Mouse (Mus musculus): ENCODE data around the gene Ces2b. TPM values are rescaled to one million over a fixed set of nuclear protein-coding genes. Genes with fewer than 3 reads are reported as not detected.
"Not testable (repeated sequence)": the region's sequence is repeated elsewhere in the genome, so short reads cannot be mapped to it uniquely, and the experiment has no call there.

The Ces2b gene
- polyA plus RNA-seq, 1 experiment from 2014 or later, result 1.2 TPM

DNA sequence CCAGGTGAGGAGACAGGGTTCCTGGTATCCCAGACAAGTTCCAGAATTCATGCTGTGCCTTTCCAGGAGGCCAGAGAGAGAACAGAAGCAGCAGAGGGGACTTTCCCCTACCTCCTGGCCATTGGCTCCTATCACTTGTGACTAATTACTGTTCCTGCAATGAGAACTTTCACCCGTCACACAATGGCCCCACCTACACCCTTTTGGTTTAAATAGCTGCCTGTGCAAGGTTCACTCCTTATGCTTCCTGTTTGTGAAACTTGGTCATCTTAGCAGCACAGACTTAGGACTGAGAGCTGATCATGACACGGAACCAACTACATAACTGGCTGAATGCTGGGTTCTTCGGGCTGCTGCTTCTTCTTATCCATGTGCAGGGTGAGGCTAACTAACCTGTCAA, 15.5 kb downstream of the Ces2b start, which contains the start of gene Ces2c:
Gene Ces2c, plus strand, starts transcription at position 238 of the 400 bp plus-strand sequence.
- Histone ChIP-seq H3K27ac (no peak within 1 kb of the TSS), H3K4me2 (no peak within 1 kb of the TSS), H3K9ac (no peak within 1 kb of the TSS), H3K27me3 (no peaks in the 10 kb centered on the region), H3K9me3 (no peaks in the 10 kb centered on the region), H3K4me3 (no peak within 1 kb of the TSS), H3K4me1 (no peaks in the 10 kb centered on the region), H3K36me3 (no peaks in the 10 kb centered on the region)
- 79% methylated on average over 3 of the region's 3 CpGs for WGBS
- ATAC-seq (ENCODE audit: borderline replicate concordance, extremely low read depth, low FRiP score, low TSS enrichment), result no peak

GRCm38 (mm10) chr8:104847741-104848462, 16.5 kb downstream of the Ces2b start:
- H3K27ac ChIP-seq, result no peak overlapping the region
- H3K36me3 ChIP-seq, result no peaks in the 10 kb centered on the region
- H3K4me3 ChIP-seq, result no peak overlapping the region
- H3K9me3 ChIP-seq, result no peaks in the 10 kb centered on the region
- no peaks in the 10 kb centered on the region for H3K27me3 ChIP-seq
- H3K4me2 ChIP-seq, result no peak overlapping the region
- 62% methylated on average over 4 of the region's 4 CpGs for WGBS
- no peaks in the 10 kb centered on the region for H3K4me1 ChIP-seq
- no peak overlapping the region for H3K9ac ChIP-seq
- ATAC-seq (ENCODE audit: borderline replicate concordance, extremely low read depth, low FRiP score, low TSS enrichment), result no peak

DNA sequence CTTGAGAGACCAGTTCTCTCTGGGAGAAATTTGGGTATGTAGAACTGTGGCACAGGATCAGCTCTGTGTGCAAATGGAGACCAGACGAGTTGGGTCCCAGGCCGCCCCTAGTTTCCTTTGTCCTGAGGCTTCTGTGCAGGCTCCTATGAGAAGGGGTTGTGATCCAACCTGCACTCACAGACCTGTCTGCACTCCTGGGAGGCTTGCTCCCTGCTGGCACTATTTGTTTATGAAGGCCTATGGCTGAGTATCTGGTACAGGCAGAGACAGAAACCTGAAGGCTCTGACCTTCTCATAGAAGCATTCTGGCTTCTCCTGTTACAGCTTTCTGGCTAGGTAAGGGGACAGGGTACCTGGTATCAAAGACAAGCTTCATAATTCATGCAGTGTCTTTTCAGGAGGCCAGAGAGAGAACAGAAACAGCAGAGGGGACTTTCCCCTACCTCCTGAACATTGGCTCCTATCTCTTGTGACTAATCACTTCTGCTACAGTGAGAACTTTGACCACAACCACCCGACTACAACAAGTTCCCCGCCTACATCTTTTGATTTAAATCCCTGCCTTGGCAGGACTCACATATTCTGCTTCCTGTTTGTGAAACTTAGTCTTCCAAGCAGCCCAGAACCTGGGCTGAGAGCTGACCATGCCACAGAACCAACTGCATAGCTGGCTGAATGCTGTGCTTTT, 35.6 kb downstream of the Ces2b start:
- H3K4me2 ChIP-seq; H3K27me3 ChIP-seq; H3K9me3 ChIP-seq; H3K9ac ChIP-seq; ATAC-seq (ENCODE audit: borderline replicate concordance, extremely low read depth, low FRiP score, low TSS enrichment); H3K4me3 ChIP-seq; H3K4me1 ChIP-seq; H3K27ac ChIP-seq; H3K36me3 ChIP-seq: not testable (repeated sequence)
- no CpG with 5 or more reads among the region's 4 CpGs for WGBS

- no CpG with 5 or more reads among the region's 2 CpGs for WGBS
- not testable (repeated sequence) for H3K27ac ChIP-seq
Measured at GRCm38 (mm10) chr8:104868876-104869275, 37.5 kb downstream of the Ces2b start.

DNA sequence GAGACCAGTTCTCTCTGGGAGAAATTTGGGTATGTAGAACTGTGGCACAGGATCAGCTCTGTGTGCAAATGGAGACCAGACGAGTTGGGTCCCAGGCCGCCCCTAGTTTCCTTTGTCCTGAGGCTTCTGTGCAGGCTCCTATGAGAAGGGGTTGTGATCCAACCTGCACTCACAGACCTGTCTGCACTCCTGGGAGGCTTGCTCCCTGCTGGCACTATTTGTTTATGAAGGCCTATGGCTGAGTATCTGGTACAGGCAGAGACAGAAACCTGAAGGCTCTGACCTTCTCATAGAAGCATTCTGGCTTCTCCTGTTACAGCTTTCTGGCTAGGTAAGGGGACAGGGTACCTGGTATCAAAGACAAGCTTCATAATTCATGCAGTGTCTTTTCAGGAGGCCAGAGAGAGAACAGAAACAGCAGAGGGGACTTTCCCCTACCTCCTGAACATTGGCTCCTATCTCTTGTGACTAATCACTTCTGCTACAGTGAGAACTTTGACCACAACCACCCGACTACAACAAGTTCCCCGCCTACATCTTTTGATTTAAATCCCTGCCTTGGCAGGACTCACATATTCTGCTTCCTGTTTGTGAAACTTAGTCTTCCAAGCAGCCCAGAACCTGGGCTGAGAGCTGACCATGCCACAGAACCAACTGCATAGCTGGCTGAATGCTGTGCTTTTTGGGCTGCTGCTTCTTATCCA, 55.0 kb downstream of the Ces2b start:
- not testable (repeated sequence) for H3K4me1 ChIP-seq; H3K4me3 ChIP-seq; H3K9ac ChIP-seq; H3K27ac ChIP-seq; H3K4me2 ChIP-seq; ATAC-seq (ENCODE audit: borderline replicate concordance, extremely low read depth, low FRiP score, low TSS enrichment); H3K9me3 ChIP-seq; H3K36me3 ChIP-seq; H3K27me3 ChIP-seq
- WGBS, result no CpG with 5 or more reads among the region's 4 CpGs

More at GRCm38 (mm10) chr8:104868876-104869275, 37.5 kb downstream of the Ces2b start:
- not testable (repeated sequence) for H3K4me3 ChIP-seq; H3K4me1 ChIP-seq; H3K4me2 ChIP-seq; H3K9ac ChIP-seq; H3K27me3 ChIP-seq; H3K36me3 ChIP-seq; ATAC-seq (ENCODE audit: borderline replicate concordance, extremely low read depth, low FRiP score, low TSS enrichment); H3K9me3 ChIP-seq

Other genes with a start within 250 kb of the Ces2b start
- gene Pdp2, start 240.1 kb upstream of the Ces2b start, polyA plus RNA-seq (2015; fragmentation: Nextera tagmentation; extraction: Ambion mirVana), result 8.8 and 9.2 TPM in 2 replicates
- 53.5 TPM in 2 replicates for gene Cdh16, start 207.2 kb upstream of the Ces2b start, polyA plus RNA-seq (2015; fragmentation: Nextera tagmentation; extraction: Ambion mirVana)
- gene Rrad, start 200.2 kb upstream of the Ces2b start, polyA plus RNA-seq (2015; fragmentation: Nextera tagmentation; extraction: Ambion mirVana), result 20.1 and 24.8 TPM in 2 replicates
- 102 and 107 TPM in 2 replicates for gene Ciao2b, start 189.6 kb upstream of the Ces2b start, polyA plus RNA-seq (2015; fragmentation: Nextera tagmentation; extraction: Ambion mirVana)
- gene Ces2a, start 97.6 kb upstream of the Ces2b start, polyA plus RNA-seq (2015; fragmentation: Nextera tagmentation; extraction: Ambion mirVana), result not detected in 2 replicates
- gene Ces2c, start 15.5 kb downstream of the Ces2b start, polyA plus RNA-seq (2015; fragmentation: Nextera tagmentation; extraction: Ambion mirVana), result not detected in 2 replicates
- gene Ces2e, start 94.7 kb downstream of the Ces2b start, polyA plus RNA-seq (2015; fragmentation: Nextera tagmentation; extraction: Ambion mirVana), result 0.15 TPM in 1 of 2 replicates, not detected in the other
- not detected in 2 replicates for gene Ces2f, start 115.8 kb downstream of the Ces2b start, polyA plus RNA-seq (2015; fragmentation: Nextera tagmentation; extraction: Ambion mirVana)
- 0.94 and 1.7 TPM in 2 replicates for gene Ces2g, start 130.1 kb downstream of the Ces2b start, polyA plus RNA-seq (2015; fragmentation: Nextera tagmentation; extraction: Ambion mirVana)
- not detected in 2 replicates for gene Ces2h, start 169.3 kb downstream of the Ces2b start, polyA plus RNA-seq (2015; fragmentation: Nextera tagmentation; extraction: Ambion mirVana)
- not detected in 2 replicates for gene Ces3a, start 217.0 kb downstream of the Ces2b start, polyA plus RNA-seq (2015; fragmentation: Nextera tagmentation; extraction: Ambion mirVana)

All from lung, embryonic 15.5 days (tissue).